Mouse (Mus musculus) hindbrain, embryonic 15.5 days (tissue): ENCODE measurements around the gene Surf2. TPM values are rescaled to one million over a fixed set of nuclear protein-coding genes. Genes with fewer than 3 reads are reported as not detected.
A peak's percentile ranks its signal among the peaks of the same experiment; 100 is the strongest.
"Not testable (repeated sequence)": the region's sequence is repeated elsewhere in the genome, so short reads cannot be mapped to it uniquely, and the experiment has no call there.

ENCODE experiments used
- ATAC-seq: fragments of 200-750 bp; cut with Nextera tagmentation; 2 replicates; pipeline ENCODE4 v1.8.0; 2017; ENCODE audit warnings: low read depth, moderate number of reproducible peaks, moderate TSS enrichment; ENCODE audit not compliant: low FRiP score
- H3K27ac ChIP-seq: fragments of 300-500 bp; sonication (generic); replicated peaks from 2 replicates; pipeline ENCODE4 v1.5.1; 2015; ENCODE audit warnings: mild to moderate bottlenecking, inconsistent platforms
- H3K27me3 ChIP-seq: fragments of 300-500 bp; sonication (generic); 2 replicates; pipeline ENCODE4 v1.6.1; 2015; ENCODE audit warnings: control low read depth, inconsistent platforms
- H3K36me3 ChIP-seq: fragments of 300-500 bp; sonication (generic); 2 replicates; pipeline ENCODE4 v1.6.1; 2015; ENCODE audit warnings: control low read depth, inconsistent platforms
- H3K4me1 ChIP-seq: fragments of 300-500 bp; sonication (generic); replicated peaks from 2 replicates; pipeline ENCODE4 v1.6.1; 2015; ENCODE audit warnings: control low read depth, inconsistent platforms
- H3K4me2 ChIP-seq: fragments of 300-500 bp; sonication (generic); 2 replicates; pipeline ENCODE4 v1.6.1; 2015; ENCODE audit warnings: moderate library complexity, mild to moderate bottlenecking, inconsistent platforms
- H3K4me3 ChIP-seq: fragments of 300-500 bp; sonication (generic); 2 replicates; pipeline ENCODE4 v1.5.1; 2015; ENCODE audit warnings: mild to moderate bottlenecking, inconsistent platforms
- H3K9ac ChIP-seq: fragments of 300-500 bp; sonication (generic); 2 replicates; pipeline ENCODE4 v1.6.1; 2015; ENCODE audit warnings: inconsistent platforms
- H3K9me3 ChIP-seq: fragments of 300-500 bp; sonication (generic); 2 replicates; pipeline ENCODE4 v1.6.1; 2016; ENCODE audit warnings: control low read depth, inconsistent platforms
- WGBS: fragments of 180-500 bp; shearing (Covaris S2); methylation state at CpG from one replicate; pipeline ENCODE4 v1.1.7; 2015; 5-methylcytosine and 5-hydroxymethylcytosine counted together
- polyA plus RNA-seq: library from polyadenylated mRNA; unstranded; fragments of >200 nt; fragmentation: Nextera tagmentation; extraction: Ambion mirVana; gene quantifications from 2 replicates; pipeline ENCODE4 v1.2.1, GENCODE M21; 2015

Surf2 gene
- polyA plus RNA-seq = 56.9 and 57.2 TPM in 2 replicates

DNA sequence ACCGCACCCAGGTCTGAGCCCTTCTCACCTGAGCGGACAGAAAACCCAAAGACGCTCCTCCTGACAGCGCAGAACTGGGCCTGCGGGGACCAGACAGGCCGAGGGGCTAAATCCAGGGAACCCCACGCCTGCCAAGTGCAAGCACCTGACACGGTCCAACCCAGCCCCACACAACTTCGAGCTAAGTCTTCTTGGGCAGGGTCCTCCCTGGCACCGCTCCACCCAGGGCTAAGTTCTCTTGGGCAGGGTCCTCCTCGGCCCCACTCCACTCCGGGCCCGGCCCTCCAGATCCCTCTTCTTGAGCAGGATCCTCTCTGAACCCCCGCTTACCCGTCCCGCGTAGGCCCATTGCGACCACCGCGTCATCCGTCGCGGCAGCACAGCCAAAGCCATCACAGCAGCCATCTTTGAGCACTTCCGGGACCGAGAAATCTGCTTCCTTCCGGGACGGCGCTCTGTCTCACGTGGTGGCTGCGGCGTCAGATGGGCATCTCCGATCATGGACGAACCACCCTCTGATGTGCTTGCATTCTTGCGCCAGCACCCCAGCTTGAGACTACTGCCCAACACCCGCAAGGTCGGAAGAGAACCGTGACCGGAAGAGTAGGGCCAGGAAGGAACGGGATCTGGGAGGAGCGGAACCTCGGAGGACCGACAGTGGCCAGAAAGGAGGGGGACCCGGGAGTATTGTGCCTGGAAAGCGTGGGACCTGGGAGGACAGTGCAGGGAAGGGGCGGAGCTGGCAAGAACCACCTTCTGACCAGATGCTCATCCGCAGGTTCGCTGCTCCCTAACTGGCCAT lies at the start of gene Surf2, which contains the start of gene Surf1:
Surf2 (plus strand) TSS at position 441 of the 802 bp plus-strand sequence.
Surf1 (minus strand) TSS at position 604 of the 802 bp plus-strand sequence.
- ATAC-seq = peak; percentile 85
- peaks cover 60% of the 10 kb centered on the region for H3K36me3 ChIP-seq
- H3K4me3 ChIP-seq = peak within 1 kb of the TSS; percentile 85
- H3K4me2 ChIP-seq = peak within 1 kb of the TSS; percentile 94
- WGBS = 1% methylated on average over 47 of the region's 47 CpGs
- peak within 1 kb of the TSS; percentile 89 for H3K27ac ChIP-seq
- no peaks in the 10 kb centered on the region for H3K27me3 ChIP-seq
- H3K9me3 ChIP-seq = no peaks in the 10 kb centered on the region
- H3K4me1 ChIP-seq = peaks cover 49% of the 10 kb centered on the region
- H3K9ac ChIP-seq = peak within 1 kb of the TSS; percentile 82

DNA sequence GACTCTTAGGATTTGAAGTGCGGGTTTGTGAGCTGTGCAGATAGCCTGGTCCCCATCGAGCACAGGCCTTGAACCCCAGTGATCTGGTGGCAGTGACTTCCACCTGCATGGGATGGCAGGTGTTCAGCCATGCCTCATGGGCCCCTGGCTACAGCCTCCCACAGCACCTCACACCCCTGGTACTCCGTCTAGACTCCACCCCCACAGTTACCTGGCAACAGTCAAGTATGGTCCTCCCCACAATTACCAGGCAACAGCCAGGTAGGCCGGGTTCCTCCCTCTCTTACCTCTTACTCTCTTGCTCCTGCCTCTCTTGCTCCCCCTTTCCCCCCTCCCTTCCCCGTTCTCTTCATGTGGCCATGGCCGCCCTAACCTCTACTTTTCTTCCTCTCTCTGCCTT lies 45.5 kb upstream of the Surf2 start:
- no peak for ATAC-seq
- Histone ChIP-seq H3K4me1 (no peaks in the 10 kb centered on the region), H3K4me2 (no peak overlapping the region), H3K27ac (no peak overlapping the region), H3K36me3 (no peaks in the 10 kb centered on the region), H3K9ac (no peak overlapping the region), H3K27me3 (no peaks in the 10 kb centered on the region), H3K4me3 (no peak overlapping the region), H3K9me3 (no peaks in the 10 kb centered on the region)
- WGBS = 63% methylated on average over 6 of the region's 6 CpGs

DNA sequence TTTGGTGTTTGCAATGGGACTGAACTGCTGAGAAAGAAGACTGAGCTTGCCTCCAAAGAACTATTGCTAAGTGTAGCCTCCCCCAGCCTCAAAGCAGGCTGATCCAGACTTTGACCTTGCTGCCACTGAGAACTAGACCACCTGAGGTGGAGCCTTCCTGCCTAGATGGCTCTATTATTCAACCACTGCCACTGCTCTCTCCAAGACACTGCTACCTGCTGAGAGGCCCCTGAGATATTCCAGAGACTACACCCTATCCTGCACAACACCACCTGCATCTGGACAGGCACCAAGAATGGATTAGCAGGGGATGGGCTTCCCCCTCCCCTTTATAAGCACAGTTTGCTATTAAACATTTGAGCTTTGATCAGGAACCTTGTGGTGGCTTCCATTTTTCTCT lies 37.6 kb upstream of the Surf2 start:
- Histone ChIP-seq H3K27me3 (no peaks in the 10 kb centered on the region), H3K27ac (no peak overlapping the region), H3K36me3 (no peaks in the 10 kb centered on the region), H3K4me3 (no peak overlapping the region), H3K9me3 (no peaks in the 10 kb centered on the region), H3K4me1 (no peaks in the 10 kb centered on the region), H3K9ac (no peak overlapping the region), H3K4me2 (no peak overlapping the region)
- no peak for ATAC-seq

DNA sequence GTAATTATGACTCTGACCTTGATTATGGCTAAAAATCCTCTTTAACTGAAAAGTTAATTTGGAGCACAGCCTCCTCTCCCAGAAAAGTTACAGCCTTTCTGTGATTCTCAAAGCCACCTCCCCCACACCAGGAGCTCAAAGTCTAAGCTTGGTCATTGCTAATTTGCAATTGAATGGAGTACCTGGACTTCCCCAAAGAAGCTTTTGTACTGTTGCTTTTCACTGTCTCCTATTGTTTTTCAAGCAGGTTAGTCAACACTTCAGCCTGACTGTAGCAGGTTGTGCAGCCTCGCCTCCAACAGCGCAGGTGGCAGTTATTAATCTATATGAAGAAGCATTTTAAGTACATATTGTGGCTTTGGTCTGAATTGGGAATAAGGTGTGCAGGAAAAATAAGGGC lies 30.6 kb upstream of the Surf2 start:
- not testable (repeated sequence) for H3K9me3 ChIP-seq, H3K27me3 ChIP-seq, ATAC-seq, H3K4me3 ChIP-seq, H3K4me2 ChIP-seq, H3K27ac ChIP-seq, H3K9ac ChIP-seq, H3K4me1 ChIP-seq
- WGBS = 87% methylated on average over 2 of the region's 2 CpGs
- H3K36me3 ChIP-seq = peaks cover 16% of the 10 kb centered on the region

DNA sequence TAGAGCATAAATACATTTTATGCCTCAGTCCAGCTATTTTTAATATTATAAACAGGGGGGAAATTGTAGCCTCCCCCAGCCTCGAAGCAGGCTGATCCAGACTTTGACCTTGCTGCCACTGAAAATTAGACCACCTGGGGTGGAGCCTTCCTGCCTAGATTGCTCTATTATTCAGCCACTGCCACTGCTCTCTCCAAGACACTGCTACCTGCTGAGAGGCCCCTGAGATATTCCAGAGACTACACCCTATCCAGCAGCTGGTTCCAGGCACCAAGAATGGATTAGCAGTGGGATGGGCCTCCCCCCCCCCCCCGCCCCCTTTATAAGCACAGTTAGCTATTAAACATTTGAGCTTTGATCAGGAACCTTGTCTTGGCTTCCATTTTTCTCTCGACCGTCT lies 30.0 kb upstream of the Surf2 start:
- H3K9ac ChIP-seq, H3K4me1 ChIP-seq, H3K4me2 ChIP-seq, H3K9me3 ChIP-seq, H3K27ac ChIP-seq, H3K4me3 ChIP-seq, ATAC-seq, H3K27me3 ChIP-seq: not testable (repeated sequence)
- 65% methylated on average over 4 of the region's 4 CpGs for WGBS
- peaks cover 23% of the 10 kb centered on the region for H3K36me3 ChIP-seq

DNA sequence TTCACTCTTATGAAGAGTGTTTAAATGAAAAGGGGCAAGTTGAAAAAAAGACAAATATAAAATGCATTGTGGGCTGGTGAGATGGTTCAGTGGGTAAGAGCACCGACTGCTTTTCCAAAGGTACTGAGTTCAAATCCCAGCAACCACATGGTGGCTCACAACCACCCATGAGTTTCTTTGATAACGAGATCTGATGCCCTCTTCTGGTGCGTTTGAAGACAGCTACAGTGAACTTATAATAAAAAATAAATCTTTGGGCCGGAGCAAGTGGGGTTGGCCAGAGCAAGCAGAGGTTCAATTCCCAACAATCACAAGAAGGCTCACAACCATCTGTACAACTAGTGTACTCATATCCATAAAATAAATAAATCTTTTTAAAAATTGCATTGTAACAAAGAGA lies 20.3 kb upstream of the Surf2 start:
- no peaks in the 10 kb centered on the region for H3K9me3 ChIP-seq
- no peak overlapping the region for H3K4me3 ChIP-seq
- no peak for ATAC-seq
- WGBS = 95% methylated on average over 4 of the region's 4 CpGs
- no peak overlapping the region for H3K27ac ChIP-seq
- no peak overlapping the region for H3K4me2 ChIP-seq
- no peak overlapping the region for H3K9ac ChIP-seq
- peaks cover 8% of the 10 kb centered on the region for H3K4me1 ChIP-seq
- no peaks in the 10 kb centered on the region for H3K27me3 ChIP-seq
- peaks cover 81% of the 10 kb centered on the region for H3K36me3 ChIP-seq

DNA sequence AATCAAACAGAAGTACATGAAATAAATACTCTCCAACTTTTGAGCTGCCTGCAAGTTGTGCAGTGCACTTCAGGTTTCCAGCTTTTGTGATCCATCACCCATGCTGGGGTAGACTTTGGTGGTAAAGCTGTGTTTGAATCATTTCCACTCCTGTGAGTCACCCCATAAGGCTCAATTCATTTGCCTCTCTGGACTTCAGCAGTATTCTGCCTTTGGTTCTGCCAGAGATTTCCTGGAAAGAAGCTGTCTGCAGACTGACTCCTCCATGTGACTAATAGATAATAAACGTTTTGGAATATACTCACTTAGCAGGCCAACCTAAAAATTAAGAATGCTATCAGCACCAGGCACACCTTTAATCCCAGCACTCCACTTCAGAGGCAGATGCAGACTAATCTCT lies 15.4 kb upstream of the Surf2 start:
- no peak overlapping the region for H3K27ac ChIP-seq
- no peaks in the 10 kb centered on the region for H3K9me3 ChIP-seq
- no peak for ATAC-seq
- H3K4me2 ChIP-seq = no peak overlapping the region
- peaks cover 47% of the 10 kb centered on the region for H3K36me3 ChIP-seq
- H3K4me1 ChIP-seq = peaks cover 31% of the 10 kb centered on the region
- no peak overlapping the region for H3K9ac ChIP-seq
- 89% methylated on average over 1 of the region's 1 CpGs for WGBS
- H3K27me3 ChIP-seq = no peaks in the 10 kb centered on the region
- no peak overlapping the region for H3K4me3 ChIP-seq

DNA sequence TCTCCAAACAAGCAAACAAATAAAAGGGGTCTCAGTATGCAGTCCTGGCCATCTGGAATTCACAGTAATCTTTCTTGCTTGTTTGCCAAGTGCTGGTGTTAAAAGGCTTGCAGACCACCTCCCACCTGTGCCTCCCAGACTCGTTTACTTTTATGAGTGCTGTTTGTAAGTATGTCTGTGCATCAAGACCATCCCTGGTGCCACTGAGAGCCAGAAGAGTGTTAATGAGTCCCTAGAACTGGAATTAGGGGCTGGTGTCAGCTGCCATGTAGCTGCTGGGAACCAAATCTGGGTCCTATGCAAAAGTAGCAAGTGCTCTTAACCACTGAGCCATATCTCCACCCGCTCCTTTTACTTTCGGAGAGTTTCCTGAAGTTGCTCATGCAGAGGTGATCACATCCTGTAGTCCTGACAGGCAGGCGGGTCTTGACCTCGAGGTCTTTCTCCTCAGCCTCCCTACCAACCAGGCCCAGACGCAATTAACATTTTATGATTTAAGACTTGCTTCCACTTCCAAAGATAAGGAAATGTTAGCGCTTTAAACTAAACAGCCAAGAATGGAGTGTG lies 14.2 kb upstream of the Surf2 start:
- H3K27ac ChIP-seq = no peak overlapping the region
- H3K9me3 ChIP-seq = no peaks in the 10 kb centered on the region
- ATAC-seq = no peak
- peak overlapping the region; percentile 69 for H3K4me3 ChIP-seq
- H3K4me2 ChIP-seq = peak overlapping the region; percentile 66
- no peaks in the 10 kb centered on the region for H3K27me3 ChIP-seq
- peak overlapping the region; percentile 68 for H3K9ac ChIP-seq
- peaks cover 31% of the 10 kb centered on the region for H3K4me1 ChIP-seq
- 18% methylated on average over 7 of the region's 7 CpGs for WGBS
- peaks cover 48% of the 10 kb centered on the region for H3K36me3 ChIP-seq

DNA sequence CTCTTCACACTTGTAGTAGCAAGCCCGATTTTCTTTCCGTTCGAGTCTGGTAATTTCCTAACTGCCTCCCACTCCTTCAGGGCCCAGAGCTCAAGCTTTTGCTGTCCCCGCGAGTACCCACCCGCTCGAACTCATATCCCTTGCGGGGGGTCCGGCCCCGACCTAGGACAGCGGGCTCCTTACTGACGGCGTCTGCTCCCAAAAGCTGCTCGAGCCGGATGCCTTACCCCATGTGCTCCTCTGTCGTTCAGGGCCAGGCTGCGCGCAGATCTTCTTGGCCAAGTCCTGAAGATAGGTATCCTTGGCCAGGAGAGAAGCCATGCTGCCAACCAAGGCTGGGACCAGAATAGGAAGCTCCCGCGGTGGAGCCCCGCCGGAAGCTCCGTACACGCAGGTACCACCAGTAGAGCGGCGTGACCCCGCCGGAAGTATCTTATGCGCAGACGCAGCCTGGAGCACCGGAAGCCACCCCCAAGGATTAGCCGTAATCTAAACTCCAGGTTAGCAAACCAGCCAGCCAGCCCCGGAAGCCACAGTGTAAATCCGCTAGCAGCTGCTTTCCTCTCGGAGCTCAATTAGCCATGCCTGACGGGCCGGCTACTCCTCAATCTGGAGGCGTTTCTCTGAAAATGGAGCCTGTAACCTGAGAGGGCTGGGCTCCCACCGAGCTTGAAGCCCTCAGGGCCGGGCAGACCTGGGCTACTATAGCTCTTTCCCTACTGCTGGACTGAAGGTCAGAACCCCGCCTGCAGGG lies 13.5 kb upstream of the Surf2 start, which contains the start of gene Surf6:
Surf6 (minus strand) TSS at position 413 of the 754 bp plus-strand sequence.
- peak within 1 kb of the TSS; percentile 69 for H3K4me3 ChIP-seq
- no peaks in the 10 kb centered on the region for H3K27me3 ChIP-seq
- H3K4me2 ChIP-seq = peak within 1 kb of the TSS; percentile 66
- peak within 1 kb of the TSS; percentile 68 for H3K9ac ChIP-seq
- H3K36me3 ChIP-seq = peaks cover 48% of the 10 kb centered on the region
- under 1% methylated on average over 41 of the region's 41 CpGs for WGBS
- H3K4me1 ChIP-seq = peaks cover 38% of the 10 kb centered on the region
- peak within 1 kb of the TSS; percentile 82 for H3K27ac ChIP-seq
- peak; percentile 96 for ATAC-seq
- no peaks in the 10 kb centered on the region for H3K9me3 ChIP-seq

DNA sequence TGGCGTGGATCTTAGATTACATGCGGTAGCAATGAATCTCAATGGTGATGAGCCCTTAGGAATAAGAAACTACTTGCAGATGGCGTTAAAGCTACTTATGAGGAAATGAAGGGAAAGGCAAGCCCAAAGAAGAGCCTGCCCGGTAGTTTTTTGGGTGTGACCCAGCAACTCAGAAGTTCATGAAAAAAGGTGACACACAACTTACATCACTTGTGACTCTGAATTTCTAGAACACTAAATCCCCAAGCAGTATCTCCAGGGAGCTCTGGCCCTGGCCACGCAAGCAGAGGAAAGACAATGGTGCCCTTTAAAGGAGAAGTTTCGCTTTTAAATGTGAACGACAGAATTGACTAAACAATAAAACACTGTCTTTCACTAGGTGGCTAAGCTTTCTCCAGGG lies 12.9 kb upstream of the Surf2 start:
- H3K27me3 ChIP-seq = no peaks in the 10 kb centered on the region
- H3K9ac ChIP-seq = peak overlapping the region; percentile 68
- peak overlapping the region; percentile 66 for H3K4me2 ChIP-seq
- no peaks in the 10 kb centered on the region for H3K9me3 ChIP-seq
- 13% methylated on average over 7 of the region's 7 CpGs for WGBS
- peaks cover 48% of the 10 kb centered on the region for H3K36me3 ChIP-seq
- ATAC-seq = no peak
- peak overlapping the region; percentile 69 for H3K4me3 ChIP-seq
- H3K4me1 ChIP-seq = peaks cover 42% of the 10 kb centered on the region
- peak overlapping the region; percentile 82 for H3K27ac ChIP-seq

DNA sequence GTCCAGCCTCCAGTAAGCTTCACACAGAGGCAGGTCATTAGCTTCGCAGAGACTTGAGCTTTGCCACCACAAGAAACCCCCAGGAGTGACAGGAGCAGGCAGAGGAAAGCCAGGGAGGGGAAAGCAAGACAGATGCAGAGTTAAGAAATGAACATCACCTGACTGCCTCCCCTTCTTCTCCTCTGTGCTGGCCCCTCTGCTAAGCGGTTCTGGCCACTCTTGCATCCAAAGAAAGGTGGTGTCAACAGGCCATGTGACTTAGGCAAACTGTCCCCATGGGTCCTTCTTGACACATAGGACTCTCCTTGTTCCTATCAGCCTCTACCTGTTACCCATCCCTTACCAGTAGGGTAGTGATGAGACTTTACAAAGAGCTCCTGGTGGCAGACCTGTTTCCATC lies 10.2 kb upstream of the Surf2 start:
- H3K4me2 ChIP-seq = no peak overlapping the region
- no peak overlapping the region for H3K27ac ChIP-seq
- peaks cover 49% of the 10 kb centered on the region for H3K4me1 ChIP-seq
- WGBS = 92% methylated on average over 2 of the region's 2 CpGs
- H3K4me3 ChIP-seq = no peak overlapping the region
- no peak for ATAC-seq
- no peaks in the 10 kb centered on the region for H3K27me3 ChIP-seq
- peaks cover 32% of the 10 kb centered on the region for H3K36me3 ChIP-seq
- no peak overlapping the region for H3K9ac ChIP-seq
- no peaks in the 10 kb centered on the region for H3K9me3 ChIP-seq

DNA sequence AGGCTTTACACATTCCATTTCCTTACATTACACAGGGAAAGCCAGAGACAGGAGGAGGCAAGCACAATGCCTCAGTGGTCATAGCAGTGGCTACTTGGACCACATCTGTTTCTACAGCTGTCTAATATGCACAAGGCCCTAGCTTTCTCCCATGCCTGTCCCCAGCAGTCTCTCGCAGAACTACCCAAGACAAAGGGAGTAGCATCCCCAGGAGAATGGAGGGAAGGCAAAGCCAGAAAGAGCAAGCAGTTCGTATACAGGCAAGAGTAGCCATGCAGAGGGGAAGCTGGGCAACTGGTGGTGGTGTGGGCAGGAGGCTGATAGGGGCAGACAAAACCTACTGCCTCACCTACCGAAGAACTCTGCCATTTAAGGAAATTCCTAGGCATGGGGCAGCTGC lies 9.7 kb upstream of the Surf2 start:
- H3K9ac ChIP-seq = no peak overlapping the region
- peaks cover 44% of the 10 kb centered on the region for H3K4me1 ChIP-seq
- no peak for ATAC-seq
- H3K36me3 ChIP-seq = peaks cover 32% of the 10 kb centered on the region
- H3K4me2 ChIP-seq = no peak overlapping the region
- H3K4me3 ChIP-seq = no peak overlapping the region
- WGBS = 96% methylated on average over 3 of the region's 3 CpGs
- no peaks in the 10 kb centered on the region for H3K27me3 ChIP-seq
- no peaks in the 10 kb centered on the region for H3K9me3 ChIP-seq
- no peak overlapping the region for H3K27ac ChIP-seq
